Mouse (Mus musculus): ENCODE results near the gene Rapgef4. TPM values are rescaled to one million over a fixed set of nuclear protein-coding genes. Genes with fewer than 3 reads are reported as not detected.

Gene Rapgef4
- polyA plus RNA-seq, 1 experiment from 2014 or later: 23.4 TPM

GRCm38 (mm10) chr2:72144576-72145200 lies 163.6 kb downstream of the Rapgef4 start:
- ATAC-seq: no peak
- Histone ChIP-seq H3K4me2 (ENCODE audit: low read length) (no peak overlapping the region), H3K4me3 (replicated peaks; ENCODE audit: low read length) (no peak overlapping the region), H3K9ac (replicated peaks; ENCODE audit: low read depth, low read length) (no peak overlapping the region), H3K9me3 (ENCODE audit: control insufficient read depth, low read length) (no peaks in the 10 kb centered on the region), H3K36me3 (ENCODE audit: control insufficient read depth, insufficient read depth) (no peaks in the 10 kb centered on the region), H3K4me1 (replicated peaks; ENCODE audit: control insufficient read depth, insufficient read depth, low read length) (peaks cover 12% of the 10 kb centered on the region), H3K27ac (ENCODE audit: low read length) (no peak overlapping the region), H3K27me3 (replicated peaks; ENCODE audit: control insufficient read depth, insufficient read depth, low read length) (no peaks in the 10 kb centered on the region)
- WGBS: 59% methylated on average over 7 of the region's 7 CpGs

GRCm38 (mm10) chr2:72145281-72145875 lies 164.3 kb downstream of the Rapgef4 start:
- H3K9ac ChIP-seq (replicated peaks; ENCODE audit: low read depth, low read length): no peak overlapping the region
- no peak overlapping the region for H3K27ac ChIP-seq (ENCODE audit: low read length)
- no peak for ATAC-seq
- H3K4me2 ChIP-seq (ENCODE audit: low read length): no peak overlapping the region
- H3K4me1 ChIP-seq (replicated peaks; ENCODE audit: control insufficient read depth, insufficient read depth, low read length): peaks cover 7% of the 10 kb centered on the region; the same call in 1 of the 2 replicates
- 92% methylated on average over 11 of the region's 11 CpGs for WGBS
- no peaks in the 10 kb centered on the region for H3K27me3 ChIP-seq (replicated peaks; ENCODE audit: control insufficient read depth, insufficient read depth, low read length)
- H3K36me3 ChIP-seq (ENCODE audit: control insufficient read depth, insufficient read depth): no peaks in the 10 kb centered on the region
- no peak overlapping the region for H3K4me3 ChIP-seq (replicated peaks; ENCODE audit: low read length)
- no peaks in the 10 kb centered on the region for H3K9me3 ChIP-seq (ENCODE audit: control insufficient read depth, low read length)

- no peaks in the 10 kb centered on the region for H3K27me3 ChIP-seq (replicated peaks; ENCODE audit: control insufficient read depth, insufficient read depth, low read length)
- H3K4me2 ChIP-seq (ENCODE audit: low read length): no peak overlapping the region
- no peaks in the 10 kb centered on the region for H3K36me3 ChIP-seq (ENCODE audit: control insufficient read depth, insufficient read depth)
- no peak for ATAC-seq
- H3K4me1 ChIP-seq (replicated peaks; ENCODE audit: control insufficient read depth, insufficient read depth, low read length): peaks cover 5% of the 10 kb centered on the region; the same call in 1 of the 2 replicates
- H3K9me3 ChIP-seq (ENCODE audit: control insufficient read depth, low read length): no peaks in the 10 kb centered on the region
- H3K9ac ChIP-seq (replicated peaks; ENCODE audit: low read depth, low read length): no peak overlapping the region
- no peak overlapping the region for H3K4me3 ChIP-seq (replicated peaks; ENCODE audit: low read length)
- H3K27ac ChIP-seq (ENCODE audit: low read length): no peak overlapping the region
- WGBS: 89% methylated on average over 10 of the region's 10 CpGs
Measured at GRCm38 (mm10) chr2:72146061-72146460, 165.0 kb downstream of the Rapgef4 start.

GRCm38 (mm10) chr2:72147246-72147645 lies 166.2 kb downstream of the Rapgef4 start:
- no peak overlapping the region for H3K4me3 ChIP-seq (replicated peaks; ENCODE audit: low read length)

GRCm38 (mm10) chr2:72147695-72148094 lies 166.7 kb downstream of the Rapgef4 start:
- Histone ChIP-seq H3K4me2 (ENCODE audit: low read length) (no peak overlapping the region), H3K9me3 (ENCODE audit: control insufficient read depth, low read length) (no peaks in the 10 kb centered on the region), H3K36me3 (ENCODE audit: control insufficient read depth, insufficient read depth) (no peaks in the 10 kb centered on the region), H3K9ac (replicated peaks; ENCODE audit: low read depth, low read length) (no peak overlapping the region), H3K27ac (ENCODE audit: low read length) (no peak overlapping the region), H3K4me1 (replicated peaks; ENCODE audit: control insufficient read depth, insufficient read depth, low read length) (peaks cover 5% of the 10 kb centered on the region; the same call in 1 of the 2 replicates), H3K4me3 (replicated peaks; ENCODE audit: low read length) (no peak overlapping the region), H3K27me3 (replicated peaks; ENCODE audit: control insufficient read depth, insufficient read depth, low read length) (no peaks in the 10 kb centered on the region)
- WGBS: 35% methylated on average over 6 of the region's 6 CpGs
- no peak for ATAC-seq

More at GRCm38 (mm10) chr2:72147246-72147645, 166.2 kb downstream of the Rapgef4 start:
- no peak overlapping the region for H3K4me2 ChIP-seq (ENCODE audit: low read length)
- H3K36me3 ChIP-seq (ENCODE audit: control insufficient read depth, insufficient read depth): no peaks in the 10 kb centered on the region
- no peaks in the 10 kb centered on the region for H3K27me3 ChIP-seq (replicated peaks; ENCODE audit: control insufficient read depth, insufficient read depth, low read length)
- no peak overlapping the region for H3K9ac ChIP-seq (replicated peaks; ENCODE audit: low read depth, low read length)
- peaks cover 5% of the 10 kb centered on the region; the same call in 1 of the 2 replicates for H3K4me1 ChIP-seq (replicated peaks; ENCODE audit: control insufficient read depth, insufficient read depth, low read length)
- H3K9me3 ChIP-seq (ENCODE audit: control insufficient read depth, low read length): no peaks in the 10 kb centered on the region
- no peak overlapping the region for H3K27ac ChIP-seq (ENCODE audit: low read length)
- no peak for ATAC-seq
- WGBS: 92% methylated on average over 7 of the region's 7 CpGs

- WGBS: 82% methylated on average over 4 of the region's 4 CpGs
- no peak overlapping the region for H3K4me3 ChIP-seq (replicated peaks; ENCODE audit: low read length)
- H3K27me3 ChIP-seq (replicated peaks; ENCODE audit: control insufficient read depth, insufficient read depth, low read length): no peaks in the 10 kb centered on the region
- peaks cover 5% of the 10 kb centered on the region; the same call in 1 of the 2 replicates for H3K4me1 ChIP-seq (replicated peaks; ENCODE audit: control insufficient read depth, insufficient read depth, low read length)
- no peaks in the 10 kb centered on the region for H3K36me3 ChIP-seq (ENCODE audit: control insufficient read depth, insufficient read depth)
- H3K27ac ChIP-seq (ENCODE audit: low read length): no peak overlapping the region
- no peak overlapping the region for H3K4me2 ChIP-seq (ENCODE audit: low read length)
- no peaks in the 10 kb centered on the region for H3K9me3 ChIP-seq (ENCODE audit: control insufficient read depth, low read length)
- no peak for ATAC-seq
- H3K9ac ChIP-seq (replicated peaks; ENCODE audit: low read depth, low read length): no peak overlapping the region
Measured at GRCm38 (mm10) chr2:72148647-72149046, 167.6 kb downstream of the Rapgef4 start.

GRCm38 (mm10) chr2:72149059-72149458 lies 168.0 kb downstream of the Rapgef4 start:
- Histone ChIP-seq H3K36me3 (ENCODE audit: control insufficient read depth, insufficient read depth) (no peaks in the 10 kb centered on the region), H3K4me2 (ENCODE audit: low read length) (no peak overlapping the region), H3K9ac (replicated peaks; ENCODE audit: low read depth, low read length) (no peak overlapping the region), H3K4me1 (replicated peaks; ENCODE audit: control insufficient read depth, insufficient read depth, low read length) (peaks cover 5% of the 10 kb centered on the region; the same call in 1 of the 2 replicates), H3K9me3 (ENCODE audit: control insufficient read depth, low read length) (no peaks in the 10 kb centered on the region), H3K27ac (ENCODE audit: low read length) (no peak overlapping the region), H3K27me3 (replicated peaks; ENCODE audit: control insufficient read depth, insufficient read depth, low read length) (no peaks in the 10 kb centered on the region), H3K4me3 (replicated peaks; ENCODE audit: low read length) (no peak overlapping the region)
- WGBS: 21% methylated on average over 4 of the region's 4 CpGs
- ATAC-seq: no peak

GRCm38 (mm10) chr2:72151792-72152554 lies 170.9 kb downstream of the Rapgef4 start:
- no peak overlapping the region for H3K27ac ChIP-seq (ENCODE audit: low read length)
- H3K4me1 ChIP-seq (replicated peaks; ENCODE audit: control insufficient read depth, insufficient read depth, low read length): peaks cover 5% of the 10 kb centered on the region; the same call in 1 of the 2 replicates
- no peaks in the 10 kb centered on the region for H3K27me3 ChIP-seq (replicated peaks; ENCODE audit: control insufficient read depth, insufficient read depth, low read length)
- WGBS: 77% methylated on average over 9 of the region's 9 CpGs
- H3K4me2 ChIP-seq (ENCODE audit: low read length): no peak overlapping the region
- ATAC-seq: no peak
- no peaks in the 10 kb centered on the region for H3K36me3 ChIP-seq (ENCODE audit: control insufficient read depth, insufficient read depth)
- H3K9ac ChIP-seq (replicated peaks; ENCODE audit: low read depth, low read length): no peak overlapping the region
- no peaks in the 10 kb centered on the region for H3K9me3 ChIP-seq (ENCODE audit: control insufficient read depth, low read length)
- H3K4me3 ChIP-seq (replicated peaks; ENCODE audit: low read length): no peak overlapping the region

- 90% methylated on average over 2 of the region's 2 CpGs for WGBS
- Histone ChIP-seq H3K27ac (ENCODE audit: low read length) (no peak overlapping the region), H3K4me3 (replicated peaks; ENCODE audit: low read length) (no peak overlapping the region), H3K4me2 (ENCODE audit: low read length) (no peak overlapping the region), H3K36me3 (ENCODE audit: control insufficient read depth, insufficient read depth) (no peaks in the 10 kb centered on the region), H3K4me1 (replicated peaks; ENCODE audit: control insufficient read depth, insufficient read depth, low read length) (peaks cover 5% of the 10 kb centered on the region; the same call in 1 of the 2 replicates), H3K27me3 (replicated peaks; ENCODE audit: control insufficient read depth, insufficient read depth, low read length) (no peaks in the 10 kb centered on the region), H3K9me3 (ENCODE audit: control insufficient read depth, low read length) (no peaks in the 10 kb centered on the region), H3K9ac (replicated peaks; ENCODE audit: low read depth, low read length) (no peak overlapping the region)
- no peak for ATAC-seq
Measured at GRCm38 (mm10) chr2:72152746-72153145, 171.7 kb downstream of the Rapgef4 start.

Data from forebrain, embryonic 16.5 days (tissue).